Mouse (Mus musculus) spleen, embryonic (tissue): ENCODE measurements at regions not wholly inside any gene's neighbourhood (a gene's known extent, or its start where the extent isn't known, plus 50 kb on each side); places are given as distances from the start of the nearest gene placed in this dataset.

ENCODE experiments used
- CTCF ChIA-PET: fragments of 350-600 bp; sonication (Branson Sonifier 250); formaldehyde crosslinking; loops from one replicate; lab custom pipeline; 2022; lab: Charles Lee

DNA sequence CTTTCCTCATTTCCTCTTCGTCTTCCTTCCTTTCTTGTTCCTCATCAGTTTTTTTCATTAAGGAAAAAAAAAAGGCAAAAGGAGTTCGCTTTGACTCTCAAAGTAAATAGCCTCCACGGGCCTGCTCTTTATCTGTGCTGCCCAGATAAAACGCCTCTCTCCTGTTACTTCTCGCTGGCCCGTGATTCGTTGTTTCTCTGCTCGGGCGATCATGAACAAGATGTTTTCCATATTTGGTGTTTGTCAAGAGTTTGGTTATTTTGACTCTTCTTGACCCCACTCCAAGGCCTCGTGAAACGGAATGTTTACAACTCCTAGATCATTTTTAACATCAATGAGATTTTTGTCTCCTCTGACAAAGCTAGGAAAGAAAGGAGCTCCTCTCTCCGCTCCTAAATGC, 288.4 kb upstream of the Atp5g3 start:
- CTCF ChIA-PET = no interaction called here

DNA sequence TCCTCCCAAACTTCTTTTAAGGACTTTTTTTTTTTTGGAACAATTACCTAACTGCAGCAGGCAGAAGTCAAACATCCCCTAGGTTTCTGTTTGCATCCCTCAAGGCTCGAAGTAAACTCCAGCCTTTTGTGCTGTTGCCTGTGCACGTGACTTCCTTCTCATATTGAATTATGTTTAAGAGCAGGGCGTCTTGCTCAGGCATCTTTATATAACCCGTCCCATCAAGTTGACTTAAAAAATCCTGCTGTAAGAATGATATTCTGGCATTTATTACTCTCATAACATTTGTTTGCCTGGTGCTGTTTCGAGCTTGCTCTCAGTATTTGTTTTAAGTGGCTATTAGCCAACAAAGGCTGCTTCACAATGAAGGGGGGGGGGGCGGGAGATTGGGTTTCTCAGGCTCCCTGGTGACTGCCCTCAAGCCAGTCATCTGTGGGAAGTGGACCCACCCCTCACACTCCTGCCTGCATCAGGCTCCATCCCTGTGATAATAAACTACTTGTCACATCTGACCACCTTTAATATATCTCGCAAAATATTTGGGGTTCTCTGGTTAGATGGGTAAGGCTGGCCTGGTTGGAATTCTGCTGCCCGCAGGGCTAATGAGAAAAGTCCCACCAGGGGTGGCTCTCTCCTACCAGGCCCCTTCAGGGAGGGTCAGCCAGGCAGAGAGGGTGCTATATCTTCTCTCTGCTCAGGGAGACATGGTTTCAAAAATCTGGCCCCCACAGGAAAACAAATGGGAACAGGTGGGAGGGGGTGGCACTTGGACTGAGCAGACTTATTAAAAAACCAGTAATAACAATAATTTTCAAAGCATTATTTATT, 277.1 kb upstream of the Atp5g3 start:
- CTCF ChIA-PET = no interaction called here

DNA sequence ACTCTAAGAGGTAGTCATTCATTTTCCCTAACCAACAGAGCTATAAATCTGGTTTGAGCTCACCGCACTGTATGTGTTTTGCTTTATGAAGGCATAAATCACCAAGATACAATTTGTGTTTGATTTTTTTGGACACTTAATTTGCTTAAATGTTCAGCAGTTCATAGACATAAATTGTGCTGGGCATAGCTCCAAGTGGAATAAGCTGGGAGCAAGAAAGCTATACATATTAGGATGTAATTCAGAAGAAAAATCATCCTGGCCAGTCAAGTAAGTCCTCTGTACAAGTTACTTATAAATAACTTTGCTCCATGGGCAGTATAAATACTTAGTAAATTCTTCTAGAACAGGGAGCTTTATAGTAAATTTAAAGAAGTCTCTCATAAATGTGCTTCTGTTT, 267.0 kb upstream of the Atp5g3 start:
- CTCF ChIA-PET = no interaction called here

DNA sequence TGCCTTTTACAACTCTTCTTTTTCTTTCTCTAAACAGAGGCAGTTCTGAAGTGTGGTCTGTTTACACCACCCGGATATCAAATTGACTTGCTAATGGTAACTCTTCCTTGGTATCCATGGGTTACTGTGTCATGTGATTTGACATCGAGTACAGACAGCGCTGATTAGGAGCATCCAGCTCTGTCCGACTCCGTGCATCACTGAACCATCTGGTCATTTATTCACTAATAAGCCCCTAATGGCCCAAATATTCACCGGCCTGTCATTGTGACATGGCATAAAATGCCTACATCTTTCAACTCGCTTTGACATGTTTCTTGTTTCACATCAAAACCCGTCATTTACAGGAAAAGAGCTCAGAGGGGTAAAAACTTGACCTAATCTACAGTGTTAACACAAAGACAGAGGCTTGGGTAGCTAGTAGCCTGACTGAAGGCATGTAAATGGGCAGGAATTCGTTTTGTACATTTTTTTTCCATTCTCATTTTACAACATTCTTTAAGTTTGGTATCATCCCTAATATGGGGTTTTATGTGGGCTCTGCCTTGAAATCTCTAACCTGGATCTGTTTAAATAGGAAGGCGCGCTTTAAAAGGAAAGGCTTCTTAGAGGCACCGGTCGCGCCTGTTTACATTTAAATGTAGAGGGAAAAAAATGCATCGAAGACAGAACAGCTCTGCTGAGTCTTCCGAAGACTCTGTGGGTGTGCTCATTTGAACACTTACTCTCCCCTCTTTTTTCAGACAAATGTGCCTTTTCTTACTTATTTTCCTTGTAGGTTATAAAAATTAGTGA, 257.8 kb upstream of the Atp5g3 start:
- CTCF ChIA-PET = no interaction called here

DNA sequence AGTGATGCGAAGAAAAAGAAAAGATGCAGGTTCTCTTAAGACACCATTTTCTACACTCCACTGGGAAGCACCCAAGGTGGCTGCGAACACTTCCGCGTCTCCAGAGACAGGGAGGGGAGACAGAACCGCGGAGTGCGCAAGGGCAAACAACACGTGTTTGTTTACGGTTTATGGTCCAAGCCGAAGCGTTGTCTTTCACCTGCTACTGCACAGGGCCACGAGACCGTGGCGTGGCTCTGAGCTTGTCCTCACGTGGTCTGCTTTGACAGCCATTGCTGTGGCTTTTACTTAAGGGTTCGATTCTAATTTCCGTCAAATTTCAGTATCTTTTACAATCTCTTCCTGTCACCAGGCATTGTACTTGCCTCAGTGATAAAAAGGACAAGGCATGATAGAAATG, 257.2 kb upstream of the Atp5g3 start:
- CTCF ChIA-PET = no interaction called here

DNA sequence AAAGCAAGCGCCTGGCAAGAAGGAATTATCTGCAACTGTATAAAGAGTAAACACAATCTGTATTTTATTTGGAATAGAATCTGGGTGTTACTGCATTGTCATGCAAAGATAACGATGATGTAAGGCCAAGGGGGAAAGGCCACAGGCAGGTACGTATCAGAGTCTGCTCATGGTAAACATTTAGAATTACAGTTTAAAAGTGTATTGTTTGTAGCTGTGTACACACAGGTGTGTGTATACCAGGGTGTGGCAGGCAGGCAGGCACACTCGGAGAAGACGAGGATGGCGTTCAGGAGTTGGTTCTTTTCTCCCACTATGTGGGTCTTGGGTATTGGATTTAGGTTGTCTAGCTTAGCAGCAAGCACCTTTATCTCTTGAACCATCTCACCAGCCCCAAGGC, 242.9 kb upstream of the Atp5g3 start:
- CTCF ChIA-PET = no interaction called here

DNA sequence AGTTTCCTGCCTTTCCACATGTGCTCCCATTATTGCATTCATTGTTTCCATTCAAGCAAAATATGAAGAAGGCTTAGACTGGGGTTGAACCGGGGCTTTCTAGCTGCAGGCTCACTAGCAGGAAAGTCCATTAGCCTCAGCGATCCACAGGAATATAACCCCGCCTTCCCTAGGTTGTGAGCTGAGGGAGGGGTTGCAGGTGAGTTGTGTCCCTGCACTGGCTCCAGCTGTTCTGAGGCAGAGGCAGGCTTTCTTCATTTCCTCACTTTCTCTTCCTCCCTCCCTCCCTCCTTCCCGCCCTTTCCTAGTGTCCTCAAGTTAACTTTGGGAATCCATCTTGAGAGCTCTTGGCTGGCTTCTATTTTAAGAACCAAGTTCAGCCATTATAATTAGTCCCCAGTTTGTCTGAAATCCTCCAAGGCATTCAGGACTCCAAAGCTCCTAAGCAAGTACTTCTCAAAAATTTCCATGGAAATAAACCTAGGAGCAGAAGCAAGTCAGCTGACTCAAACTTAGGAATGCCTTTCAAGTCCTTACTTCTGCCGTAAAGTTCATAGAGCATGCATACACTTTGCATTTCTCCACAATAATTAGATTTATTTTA, 242.2 kb upstream of the Atp5g3 start:
- CTCF ChIA-PET = no interaction called here

DNA sequence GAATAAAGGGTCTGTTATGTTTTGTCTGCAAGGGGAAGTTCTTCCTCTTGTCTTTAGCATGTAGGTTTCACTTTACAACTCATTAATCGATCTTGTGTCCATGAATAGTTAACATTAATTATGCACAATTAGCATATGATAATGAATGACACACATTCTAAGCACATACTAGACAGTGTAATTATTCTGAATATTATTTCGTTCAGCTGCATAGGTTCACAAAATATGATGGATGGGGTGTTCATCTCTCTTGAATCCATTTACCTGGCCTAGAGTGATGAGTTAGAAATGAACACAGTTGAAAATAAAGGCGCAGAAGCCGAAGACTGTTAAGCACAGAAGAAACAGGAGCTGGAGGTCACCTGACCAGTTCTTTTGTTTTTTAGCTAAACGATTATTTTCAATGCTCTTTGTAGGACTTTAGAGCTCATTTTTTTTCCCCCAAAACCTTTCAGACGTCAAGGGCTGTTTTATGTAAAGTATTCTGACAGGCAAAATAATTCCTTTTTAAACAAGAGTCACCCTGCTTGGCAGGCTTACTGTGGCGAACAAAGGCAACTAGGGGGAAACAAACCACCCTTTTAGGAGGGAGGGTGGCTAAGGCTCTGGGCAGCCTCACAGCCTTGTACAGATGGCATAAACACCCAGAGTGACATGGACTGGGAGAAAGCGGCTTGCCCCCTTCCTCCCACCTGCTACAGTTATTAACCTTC, 241.6 kb upstream of the Atp5g3 start:
- CTCF ChIA-PET = no interaction called here

DNA sequence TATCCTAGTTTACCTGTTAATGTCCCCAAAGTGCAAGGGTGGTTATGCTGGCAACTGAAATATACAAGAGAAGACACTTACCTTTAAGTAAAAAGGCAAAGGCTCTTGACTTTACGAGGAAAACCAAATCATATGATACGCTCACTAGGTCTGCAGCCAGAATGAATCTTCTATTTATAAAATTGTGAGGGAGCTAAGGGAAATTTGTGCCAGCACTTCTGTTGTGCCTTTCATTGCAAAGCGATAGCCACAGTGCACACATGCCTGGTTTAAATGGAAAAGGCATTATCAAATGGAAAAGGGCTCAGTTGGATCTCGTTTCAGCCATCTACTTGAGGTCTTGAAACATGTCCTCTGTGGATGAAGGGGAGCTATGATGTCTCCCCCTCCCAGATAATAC, 236.1 kb upstream of the Atp5g3 start:
- CTCF ChIA-PET = no interaction called here

DNA sequence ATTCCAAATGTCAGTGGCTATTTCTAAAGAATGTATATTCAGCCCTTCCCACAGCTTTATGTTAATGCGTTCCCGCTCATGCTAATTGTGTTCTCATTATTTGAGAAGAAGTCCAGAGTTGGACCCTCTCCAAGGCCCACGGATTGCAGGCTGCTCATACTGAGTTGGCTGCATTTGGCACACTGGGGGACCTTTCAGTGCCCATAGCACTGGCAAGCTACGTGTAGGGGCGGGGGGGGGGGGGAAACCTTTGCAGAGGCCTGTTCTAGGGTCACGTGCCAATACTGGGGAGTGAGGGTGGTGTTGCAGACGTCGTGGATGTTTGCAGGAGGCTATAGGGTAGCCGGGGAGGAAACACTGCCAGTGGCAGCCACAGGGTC, 225.5 kb upstream of the Atp5g3 start:
- CTCF ChIA-PET = no interaction called here

DNA sequence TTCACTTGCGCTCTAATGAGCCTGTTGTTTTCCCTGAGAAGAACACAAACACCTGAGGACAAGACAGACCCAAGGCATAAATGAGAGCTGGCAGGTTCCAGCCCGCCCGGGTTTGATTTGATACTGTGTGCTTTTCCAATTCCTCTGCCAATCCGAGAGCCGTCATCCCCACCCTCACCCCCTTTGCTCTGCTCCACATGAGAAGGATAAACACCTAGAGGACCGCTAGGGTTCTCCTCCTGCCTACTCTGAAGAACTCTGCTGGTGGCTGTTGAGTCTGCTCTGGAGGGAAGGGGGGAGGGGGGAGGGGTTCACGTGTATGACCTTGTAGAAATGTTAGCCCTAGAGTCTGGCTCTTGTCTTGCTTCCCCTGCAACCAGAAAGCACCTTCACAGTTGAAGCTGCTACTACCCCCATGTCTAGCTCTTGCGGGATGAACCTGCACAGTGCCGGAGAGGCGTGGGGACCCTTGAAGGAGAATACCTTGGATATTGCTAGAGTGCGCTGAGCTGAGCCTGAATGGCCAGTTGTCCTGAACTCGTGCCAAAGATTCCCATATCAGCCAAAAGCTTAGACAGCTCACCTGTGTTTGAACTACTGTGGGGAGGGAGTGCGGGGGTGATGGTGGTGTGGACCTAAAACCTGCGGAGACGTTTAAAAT, 225.0 kb upstream of the Atp5g3 start:
- CTCF ChIA-PET = no interaction called here

DNA sequence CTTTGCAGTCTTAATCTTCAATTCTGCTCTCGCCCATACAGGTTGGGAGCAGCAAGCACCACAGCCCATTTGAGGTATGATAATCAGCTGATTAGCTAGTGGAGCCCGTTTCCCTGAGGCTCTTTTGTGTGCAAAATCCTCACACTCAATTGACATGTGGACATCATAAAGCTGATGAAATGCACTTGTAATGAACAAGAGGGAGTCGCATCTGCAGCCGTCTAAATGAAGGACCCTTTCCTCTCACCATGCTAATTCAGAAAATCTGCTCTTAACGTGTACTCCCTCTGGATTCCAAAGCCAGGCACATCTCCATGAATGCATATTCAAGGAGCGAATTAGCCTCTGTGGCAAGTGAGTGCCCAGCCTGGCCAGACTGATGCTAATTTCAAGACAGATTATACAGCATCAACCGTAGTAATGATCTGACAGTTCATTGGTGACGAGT, 219.0 kb upstream of the Atp5g3 start:
- CTCF ChIA-PET = no interaction called here

DNA sequence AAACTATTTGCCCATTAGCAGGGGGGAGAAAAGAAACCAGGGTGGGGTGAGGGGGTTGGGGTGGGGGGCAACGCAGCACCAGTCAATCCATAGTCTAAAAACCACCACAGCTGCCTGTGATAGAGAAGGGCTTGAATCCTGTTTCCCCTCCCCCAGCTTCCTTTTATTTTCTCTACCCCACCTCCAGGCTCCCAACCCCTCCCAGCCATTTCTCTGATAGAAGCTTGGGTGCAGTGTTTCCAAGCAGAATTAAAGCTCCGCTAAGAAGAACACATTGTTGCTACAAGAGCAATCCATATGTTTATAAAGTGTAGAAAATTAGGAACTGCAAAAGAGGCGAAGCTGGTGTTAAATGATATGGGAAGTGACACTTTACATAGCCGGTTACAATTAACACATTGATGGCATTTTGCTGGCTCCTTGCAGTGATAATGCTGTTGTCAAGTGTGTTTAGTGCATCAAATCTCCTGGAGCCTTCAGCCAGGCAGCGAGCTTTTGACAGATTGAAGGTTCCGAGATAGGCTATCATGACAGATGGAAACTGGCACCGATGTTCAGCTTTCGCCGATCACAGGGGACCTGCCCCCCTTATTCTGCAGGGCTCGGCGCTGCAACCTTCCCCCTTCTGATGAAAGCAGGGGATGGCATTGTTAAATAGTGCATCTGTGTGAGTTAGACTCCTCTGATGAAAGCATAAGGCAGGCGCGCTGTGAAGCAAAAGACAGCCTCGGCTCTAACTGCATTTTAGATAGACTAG, 217.8 kb upstream of the Atp5g3 start:
- CTCF ChIA-PET = no interaction called here

DNA sequence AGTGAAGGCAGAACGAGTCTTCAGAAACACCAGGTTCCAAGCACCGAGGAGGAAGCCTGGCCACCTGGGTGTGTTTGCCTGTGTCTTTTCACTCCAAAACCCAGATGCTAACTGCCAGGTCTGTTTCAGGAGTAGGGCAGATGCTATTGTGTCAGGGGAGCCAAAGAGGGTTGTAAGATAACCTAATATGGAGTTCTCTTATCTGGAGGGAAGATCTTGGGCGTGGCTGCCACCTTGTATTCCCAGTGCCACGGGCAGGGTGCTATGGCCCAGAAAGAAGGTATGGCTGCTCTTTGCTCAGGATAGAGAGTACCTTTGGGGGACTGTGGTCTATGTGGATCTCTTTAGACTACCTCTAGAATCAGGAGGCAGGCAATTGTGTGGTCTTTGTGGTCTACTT, 216.0 kb upstream of the Atp5g3 start:
- CTCF ChIA-PET = no interaction called here

DNA sequence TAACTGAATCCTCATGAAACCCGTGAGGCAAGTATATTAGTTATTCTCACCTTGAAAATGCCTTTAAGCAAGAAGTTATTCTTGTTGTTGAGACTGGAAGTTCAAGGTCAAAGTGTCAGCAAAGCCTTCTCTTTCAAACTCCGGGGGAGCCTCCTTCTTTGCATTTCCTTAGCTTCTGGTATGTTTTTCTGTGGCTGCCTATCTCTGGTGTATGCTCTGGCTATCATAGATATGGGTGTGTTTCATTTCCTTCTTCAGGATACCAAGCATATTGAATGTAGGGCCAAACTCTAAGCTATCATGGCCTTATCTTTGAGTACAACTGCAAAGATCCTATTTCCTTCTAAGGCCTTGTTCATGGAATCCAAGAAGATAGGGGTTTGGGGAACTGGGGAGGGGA, 213.1 kb upstream of the Atp5g3 start:
- CTCF ChIA-PET = interaction anchor here (0.6 kb wide), 1 partner anchor 431 kb away, joined by 5 read pairs; no protein-coding TSS in a partner anchor

DNA sequence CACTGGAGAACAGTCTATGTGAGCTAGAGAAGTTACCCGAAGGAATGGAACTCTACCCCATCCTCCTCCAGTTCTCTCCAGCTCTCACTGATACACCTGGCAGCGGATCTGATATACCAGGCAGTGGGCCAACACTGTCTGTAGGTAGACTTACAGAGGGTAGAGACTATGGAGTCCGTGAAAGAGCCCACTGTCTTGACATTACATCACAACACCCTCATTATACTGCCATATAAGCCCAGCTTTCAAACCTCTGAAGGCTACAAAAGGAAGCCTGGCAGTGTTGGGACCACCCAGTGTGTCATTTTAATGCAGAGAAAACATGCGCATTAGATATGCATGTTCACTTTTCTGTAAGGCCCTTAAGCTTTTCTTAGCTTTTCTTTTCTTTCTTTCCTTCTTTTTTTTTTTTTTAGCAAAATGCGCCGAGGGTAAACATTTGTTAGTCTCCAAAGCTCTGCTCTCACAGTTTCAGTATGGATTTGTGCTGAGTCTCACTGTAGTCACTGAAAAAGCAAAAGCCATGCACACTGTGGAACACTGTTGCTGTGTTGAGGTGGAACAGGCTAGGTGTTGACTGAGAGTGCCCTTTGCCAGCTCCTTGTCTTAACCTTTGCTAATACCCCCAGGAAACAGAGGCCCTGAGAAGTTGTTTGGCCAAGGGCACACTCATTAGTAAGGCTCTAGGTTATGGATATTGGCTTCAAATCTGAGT, 212.4 kb upstream of the Atp5g3 start:
- CTCF ChIA-PET = no interaction called here

DNA sequence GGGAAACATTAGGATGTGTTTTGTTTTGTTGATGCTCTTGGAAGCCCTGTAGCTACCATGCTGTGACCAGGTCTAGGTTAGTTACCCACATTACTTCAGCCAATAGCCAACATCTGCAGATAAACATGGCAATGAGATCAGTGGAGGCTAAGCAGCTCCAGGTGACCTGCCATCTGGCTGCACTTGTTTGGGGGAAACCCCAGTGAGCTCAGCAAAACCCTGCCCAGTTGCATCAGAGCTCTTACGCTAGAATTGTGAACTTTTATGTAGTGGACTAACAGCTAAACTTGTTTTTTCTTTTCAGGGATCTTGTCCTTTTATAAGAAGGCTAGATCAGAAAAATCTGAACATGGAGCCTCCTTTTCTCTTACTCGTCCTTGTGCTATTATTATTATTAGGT, 211.8 kb upstream of the Atp5g3 start:
- CTCF ChIA-PET = no interaction called here

DNA sequence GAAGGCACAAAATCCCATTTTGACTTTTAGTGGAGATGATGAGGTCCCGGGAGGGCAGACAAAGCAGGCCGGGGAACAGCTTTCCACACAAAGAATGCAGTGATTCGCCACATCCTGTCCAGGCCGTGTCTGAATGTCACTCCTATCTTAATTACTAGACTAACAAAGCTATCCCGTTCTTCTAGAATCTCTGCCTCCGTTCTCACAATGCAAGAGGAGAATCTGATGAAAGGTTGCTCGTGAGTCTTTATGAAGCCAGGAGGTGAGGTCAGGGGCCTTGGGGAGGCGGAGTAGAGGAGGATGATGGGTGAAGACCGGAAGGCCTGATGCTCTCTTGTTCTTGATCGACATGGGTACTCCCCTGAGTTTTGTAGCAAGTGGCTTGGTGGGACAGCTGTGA, 208.9 kb upstream of the Atp5g3 start:
- CTCF ChIA-PET = no interaction called here

DNA sequence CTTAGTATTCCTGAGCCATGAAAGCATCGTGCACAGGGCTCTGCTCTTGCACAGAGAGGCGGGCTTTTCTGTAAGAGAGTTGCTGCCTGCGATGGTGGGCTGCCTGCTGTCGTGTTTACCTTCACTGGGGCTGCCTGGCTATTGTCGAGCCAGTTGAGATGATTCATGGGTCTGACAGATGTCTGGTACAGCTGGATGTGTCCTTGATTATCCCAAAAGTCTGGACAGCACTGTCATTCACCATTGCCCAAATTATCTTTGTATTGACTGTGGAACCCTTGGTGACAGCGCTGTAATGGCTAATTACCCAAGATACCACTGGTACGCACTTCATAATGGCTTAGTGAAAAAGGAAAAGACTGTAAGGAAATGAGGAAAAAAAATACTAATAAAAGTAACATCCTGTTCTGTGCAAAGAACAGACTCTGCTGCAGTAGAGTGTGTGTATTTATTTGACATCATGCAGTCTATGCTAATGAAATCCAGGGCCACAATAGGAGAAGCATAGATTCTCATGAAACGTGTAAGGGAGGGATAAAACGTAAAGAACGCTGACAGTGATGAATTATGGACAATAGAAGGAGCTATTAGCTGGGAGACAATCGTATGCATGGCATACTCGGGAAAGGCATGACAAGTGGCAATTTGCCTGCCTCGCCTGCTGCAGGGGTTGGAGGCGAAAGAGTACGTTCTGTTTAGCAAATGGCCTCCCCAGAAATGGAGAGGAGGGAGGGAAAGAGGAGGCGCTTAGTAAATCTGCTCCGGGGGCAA, 208.2 kb upstream of the Atp5g3 start:
- CTCF ChIA-PET = no interaction called here
